Mouse (Mus musculus) kidney, adult 18-20 months (tissue): ENCODE results near the gene Cpne4.

Experiments
- DNase-seq: peaks from one replicate; pipeline ENCODE4 v3.0.0; 2021

The Cpne4 gene

DNA sequence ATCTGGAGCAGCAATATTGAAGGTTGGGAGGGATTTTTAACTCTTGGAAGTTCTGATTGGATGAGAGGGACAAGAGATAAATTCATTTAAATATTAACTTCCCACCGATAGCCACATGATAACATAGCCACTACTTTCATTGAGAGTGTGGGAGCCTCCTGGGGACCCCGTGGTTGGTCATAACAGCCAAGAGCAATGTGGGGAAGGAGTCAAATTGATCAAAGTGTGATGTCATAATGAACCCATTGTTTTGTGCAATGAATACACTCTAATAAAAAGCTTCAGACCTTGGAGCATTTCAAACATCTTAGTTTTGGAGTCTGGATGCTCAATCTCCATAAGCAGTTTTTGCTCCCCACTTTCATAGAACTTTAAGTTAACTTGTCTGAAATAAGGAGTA lies at the start of gene Cpne4:
Gene Cpne4 (plus strand): TSS at position 301 of the 400 bp plus-strand sequence.
- DNase-seq: no peak

DNA sequence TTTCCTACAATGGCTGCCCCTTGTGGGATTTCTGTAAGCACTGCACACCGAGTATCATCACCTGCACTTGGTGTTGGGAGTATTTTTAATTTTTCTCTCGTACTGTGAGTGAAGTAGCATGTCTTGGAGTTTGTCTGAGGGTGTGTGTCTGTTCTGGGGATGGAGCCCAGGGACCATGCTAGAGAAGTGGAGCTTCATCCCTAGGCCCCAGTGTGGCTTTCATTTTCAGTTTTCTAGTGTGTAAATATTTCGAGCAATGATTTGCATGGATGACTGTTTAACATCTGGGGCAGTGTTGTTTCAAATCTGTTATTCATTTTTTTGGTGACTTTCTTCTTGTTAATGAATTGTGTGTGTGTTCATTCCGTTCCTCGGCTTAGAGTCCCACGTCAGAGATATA lies 31.9 kb upstream of the Cpne4 start:
- DNase-seq: no peak

DNA sequence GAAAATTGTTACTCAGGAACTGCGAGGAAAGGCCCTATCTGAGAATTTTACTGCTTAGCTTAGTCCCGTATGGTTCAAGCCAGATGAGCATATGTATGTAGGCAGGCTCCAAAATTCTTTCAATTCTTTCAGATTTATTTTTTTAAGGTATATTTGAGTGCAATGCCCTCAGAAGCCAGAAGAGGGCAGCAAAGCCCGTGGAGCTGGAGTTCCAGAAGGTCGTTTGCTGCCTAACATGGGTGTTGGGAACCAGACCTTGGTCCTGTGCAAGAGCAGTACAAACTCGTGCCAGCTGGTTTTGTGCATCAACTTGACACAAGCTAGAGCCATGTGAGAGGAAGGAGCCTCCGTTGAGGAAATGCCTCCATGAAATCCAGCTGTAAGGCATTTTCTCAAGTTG lies 11.6 kb upstream of the Cpne4 start:
- peak; percentile 6 for DNase-seq

DNA sequence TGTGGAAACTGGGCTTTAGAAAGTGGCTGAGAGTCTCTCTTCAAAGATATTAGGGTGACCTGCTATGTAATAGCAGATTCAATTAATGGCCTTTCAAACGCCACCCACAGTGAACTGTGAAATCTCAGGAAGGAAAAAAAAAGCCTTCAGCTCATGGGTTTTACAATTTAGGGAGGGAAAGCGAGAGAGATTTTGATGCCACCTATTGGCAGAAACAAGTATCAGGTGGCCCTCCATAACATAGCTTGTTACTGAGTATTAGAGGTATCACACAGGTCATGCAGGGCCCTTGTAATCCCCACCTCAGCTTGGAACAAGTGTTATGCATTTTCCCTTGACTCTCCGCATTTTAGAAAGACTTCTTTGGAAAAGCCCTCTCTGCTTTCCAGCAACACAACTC lies 18.7 kb downstream of the Cpne4 start:
- DNase-seq: no peak

DNA sequence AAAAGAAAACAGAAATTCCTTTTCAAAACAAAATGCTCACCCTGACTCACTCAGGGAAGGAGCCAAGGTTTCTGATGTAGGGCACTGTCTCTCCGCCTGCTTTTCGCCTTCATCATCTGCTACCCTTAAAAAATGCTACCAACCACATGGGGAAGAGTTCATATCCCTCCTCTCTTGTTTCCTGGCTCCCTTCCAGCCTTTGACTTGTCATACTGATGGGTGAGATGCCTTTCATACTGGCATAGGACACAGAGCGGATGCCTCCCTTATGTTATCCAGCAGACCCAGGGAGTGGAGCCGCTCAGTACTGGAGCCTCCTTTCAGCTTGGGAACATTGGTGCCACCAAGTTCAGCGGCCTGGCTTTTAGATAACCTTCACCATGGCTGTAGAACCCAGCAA lies 19.4 kb downstream of the Cpne4 start:
- no peak for DNase-seq

DNA sequence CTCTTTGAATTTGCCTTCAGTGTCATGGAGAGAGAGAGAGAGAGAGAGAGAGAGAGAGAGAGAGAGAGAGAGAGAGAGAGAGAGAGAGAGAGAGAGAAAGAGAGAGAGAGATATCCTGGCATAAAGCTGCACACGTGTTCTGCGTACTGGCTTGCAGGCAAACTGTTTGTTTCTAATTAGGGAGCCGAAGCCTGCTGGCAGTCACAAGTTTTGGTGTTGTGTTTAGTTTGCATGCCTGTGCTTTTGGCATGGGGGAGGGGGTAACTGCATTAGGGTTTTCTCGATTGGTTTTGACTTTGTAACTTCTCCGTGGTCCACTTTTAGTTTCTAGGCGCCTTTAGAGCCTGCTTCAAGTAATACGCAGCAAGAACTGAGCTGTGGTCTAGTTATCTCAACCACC lies 20.0 kb downstream of the Cpne4 start:
- DNase-seq: no peak

DNA sequence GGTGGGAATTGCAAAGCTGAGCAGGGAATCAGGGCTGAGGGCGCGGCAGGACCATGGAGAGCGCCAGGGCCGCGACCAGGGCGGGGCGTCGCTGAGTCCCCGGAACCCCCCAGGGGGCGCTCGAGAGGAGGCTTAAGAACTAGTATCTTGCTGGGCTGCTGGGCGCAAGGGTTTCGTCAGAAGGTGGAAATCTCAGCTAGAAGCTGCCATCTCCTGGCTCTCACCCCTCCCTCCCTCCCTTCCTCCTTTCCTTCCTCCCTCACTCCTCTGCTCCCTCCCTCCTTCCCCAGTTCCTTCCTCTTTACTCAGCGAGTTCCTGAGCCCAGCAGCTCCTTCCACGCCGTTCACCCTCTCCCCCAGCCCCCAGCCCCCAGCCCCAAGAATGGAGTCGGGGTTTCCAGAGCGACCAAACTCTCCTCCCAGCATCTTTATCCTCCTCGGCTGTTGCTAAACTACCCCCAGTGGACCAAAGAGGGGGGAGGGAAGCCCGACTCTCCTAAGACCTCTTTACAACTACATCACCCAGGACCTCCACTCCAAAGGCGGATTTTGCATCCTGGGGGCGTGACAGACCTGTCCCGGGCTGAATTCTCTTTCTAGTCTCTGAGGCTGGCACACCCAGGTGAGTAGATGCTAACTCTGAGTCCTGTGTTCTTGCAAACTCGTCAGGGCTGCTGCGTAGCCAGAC lies 22.5 kb downstream of the Cpne4 start:
- DNase-seq: peak; percentile 76

DNA sequence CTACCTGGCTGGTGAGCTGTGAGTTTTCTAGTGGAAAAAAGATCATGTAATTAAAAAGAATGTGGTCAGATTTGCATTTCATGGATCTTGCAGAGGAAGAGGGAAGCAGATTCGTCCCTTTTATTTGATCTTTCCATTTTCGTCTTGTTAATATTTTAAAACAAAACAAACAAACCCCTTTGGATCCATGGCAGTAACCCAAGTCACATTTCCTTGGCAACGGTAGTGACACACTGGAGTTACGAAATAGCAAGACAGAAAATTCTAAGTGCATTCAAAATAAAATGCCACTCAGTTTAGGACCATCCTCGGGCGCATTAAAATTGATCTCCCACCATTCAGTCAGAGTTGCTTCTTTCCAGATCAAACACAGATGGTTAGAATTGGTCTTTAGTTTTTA lies 25.8 kb downstream of the Cpne4 start:
- no peak for DNase-seq

DNA sequence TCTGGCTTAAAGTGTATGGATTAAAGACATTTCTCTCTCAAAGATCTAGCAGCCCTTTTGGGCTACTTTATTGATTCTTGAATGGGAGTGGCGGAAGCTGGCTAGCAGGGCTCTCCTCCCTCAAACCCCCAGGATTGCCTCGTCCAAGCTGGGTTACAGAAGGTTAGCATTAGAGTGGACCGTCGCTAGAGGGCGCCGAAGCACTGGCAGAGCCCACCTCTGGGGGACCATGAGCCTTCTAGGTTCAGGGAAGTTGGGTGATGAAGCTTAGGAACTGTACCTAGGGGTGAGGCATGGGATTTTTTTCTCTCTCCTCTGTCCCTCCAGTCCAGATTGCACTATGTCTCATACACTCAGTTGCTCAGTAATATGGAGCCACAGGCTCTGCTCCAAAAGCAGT lies 27.4 kb downstream of the Cpne4 start:
- peak; percentile 70 for DNase-seq

DNA sequence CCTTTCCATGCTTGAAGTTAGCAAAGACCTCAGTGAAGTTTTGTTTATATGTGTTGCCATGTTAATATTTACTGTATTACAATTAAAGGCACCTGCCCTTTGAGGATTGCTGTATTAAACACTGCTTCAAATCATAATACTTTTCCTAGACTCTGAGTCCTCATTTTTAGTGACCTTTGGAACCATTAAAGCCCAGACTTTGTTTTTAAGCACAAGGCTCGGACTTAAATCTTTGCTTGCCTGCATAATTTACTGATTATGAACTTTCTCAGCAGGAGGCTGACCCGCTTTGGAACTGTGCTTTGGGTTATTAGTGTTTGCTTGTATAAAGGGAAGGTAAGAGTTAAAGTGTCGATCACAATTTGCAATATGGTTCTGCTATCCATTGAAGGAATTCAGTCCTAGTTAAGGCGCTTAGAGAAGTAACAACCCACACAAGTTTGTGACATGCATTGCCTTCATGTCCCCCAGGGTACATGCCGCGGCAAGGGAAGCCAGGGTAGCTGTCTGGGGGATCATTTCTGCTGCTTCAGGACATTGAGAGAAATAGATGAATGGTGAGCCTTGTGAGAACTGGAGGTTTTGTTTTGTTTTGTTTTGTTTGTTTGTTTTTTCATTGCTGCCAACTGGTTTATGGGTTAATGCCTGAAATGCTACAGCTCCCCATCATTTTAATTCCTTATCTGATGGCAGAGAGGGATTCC lies 35.0 kb downstream of the Cpne4 start:
- no peak for DNase-seq

DNA sequence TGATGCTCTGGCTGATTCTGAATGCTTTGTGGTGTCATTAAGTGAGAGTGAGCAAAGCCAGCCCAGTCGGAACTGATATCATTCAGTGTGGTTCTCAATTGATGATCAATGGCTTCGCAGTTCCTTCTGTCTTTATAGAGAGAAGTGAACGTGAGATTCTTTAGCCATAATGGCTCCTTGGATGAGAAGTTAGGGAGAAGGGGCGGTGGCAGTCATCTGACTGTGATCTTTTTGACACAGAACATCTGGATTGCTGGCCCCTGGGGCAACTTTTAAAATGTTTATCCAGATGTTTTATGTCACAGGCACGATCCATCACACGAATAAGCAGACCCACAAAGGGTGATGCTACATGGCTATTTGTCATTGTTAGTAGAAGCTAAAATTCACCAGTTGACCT lies 35.6 kb downstream of the Cpne4 start:
- no peak for DNase-seq

DNA sequence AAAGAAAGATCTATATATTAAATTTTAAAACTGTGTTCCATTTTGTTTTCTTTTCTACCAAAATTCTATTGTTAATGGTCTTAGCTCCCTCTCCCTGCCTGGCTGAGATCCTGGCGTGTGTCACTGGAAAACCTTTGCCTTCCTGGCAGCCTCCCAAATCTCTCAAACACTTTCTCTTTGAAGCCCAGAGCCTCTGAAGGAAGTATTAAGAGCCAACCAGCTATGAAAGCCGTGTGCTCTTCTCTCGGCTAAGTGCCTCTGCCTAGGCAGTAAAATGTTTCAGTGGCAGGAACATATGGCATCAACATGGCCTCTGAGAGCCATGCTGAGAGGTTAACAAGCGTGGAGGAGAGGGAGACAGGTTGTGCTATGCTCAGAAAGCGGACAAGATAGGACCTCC lies 47.5 kb downstream of the Cpne4 start:
- DNase-seq: peak; percentile 53

DNA sequence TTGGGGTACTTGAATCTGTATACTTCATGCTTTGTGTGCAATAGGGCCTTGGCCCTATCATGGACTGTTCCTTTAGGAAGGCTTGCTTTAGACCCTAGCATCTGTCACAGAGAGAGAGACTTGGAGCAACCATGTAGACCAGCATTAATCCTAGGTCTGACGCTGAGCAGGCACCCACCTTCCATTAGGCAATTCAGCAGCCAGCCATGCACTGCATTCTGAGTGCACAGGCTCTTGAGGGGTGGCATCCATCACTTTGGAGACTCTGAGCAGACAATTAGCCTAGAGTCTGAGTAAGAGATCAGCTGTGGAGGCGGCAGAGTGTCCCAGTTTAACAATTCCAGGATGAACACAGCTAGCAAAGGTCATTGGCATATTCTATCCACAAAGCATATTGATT lies 47.9 kb downstream of the Cpne4 start:
- DNase-seq: no peak

DNA sequence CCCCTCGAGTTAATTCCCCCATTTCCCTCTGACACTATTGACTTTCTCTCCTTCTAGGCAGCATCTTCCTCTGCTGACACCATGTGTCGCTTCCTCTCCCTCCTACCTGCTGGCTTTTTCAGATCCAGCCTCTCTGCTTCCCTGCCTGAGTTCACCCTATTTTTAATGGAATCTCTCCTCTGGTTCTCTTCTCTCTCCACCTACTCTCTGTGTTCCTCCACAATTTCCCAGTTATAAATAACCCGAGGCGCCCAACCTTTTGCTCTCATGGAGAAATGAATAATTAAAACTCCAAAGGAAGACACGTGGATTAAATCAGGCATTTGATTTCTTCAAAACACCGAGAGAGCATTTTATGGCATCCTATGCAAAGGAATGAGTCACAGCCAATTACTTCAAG lies 65.4 kb downstream of the Cpne4 start:
- no peak for DNase-seq

DNA sequence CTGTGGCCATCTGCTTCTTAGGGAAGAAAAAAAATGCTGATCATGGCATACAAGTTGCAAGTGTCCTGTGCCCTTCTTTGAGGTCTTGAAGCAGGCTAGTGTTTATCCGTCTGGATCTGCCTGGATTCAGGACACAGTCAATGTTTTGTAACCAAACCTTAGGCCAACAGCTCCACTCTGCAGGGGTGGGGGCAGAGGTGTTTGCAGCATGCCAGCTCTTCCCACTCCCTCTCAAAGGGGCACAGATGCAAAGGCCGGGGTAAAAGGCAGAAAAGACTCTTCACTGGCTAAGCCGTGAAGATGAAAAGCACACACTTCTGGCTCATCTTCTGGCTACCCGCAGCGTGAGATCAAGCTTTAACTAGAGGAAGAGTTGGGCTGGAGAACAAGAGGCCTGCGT lies 69.6 kb downstream of the Cpne4 start:
- DNase-seq: peak; percentile 64

DNA sequence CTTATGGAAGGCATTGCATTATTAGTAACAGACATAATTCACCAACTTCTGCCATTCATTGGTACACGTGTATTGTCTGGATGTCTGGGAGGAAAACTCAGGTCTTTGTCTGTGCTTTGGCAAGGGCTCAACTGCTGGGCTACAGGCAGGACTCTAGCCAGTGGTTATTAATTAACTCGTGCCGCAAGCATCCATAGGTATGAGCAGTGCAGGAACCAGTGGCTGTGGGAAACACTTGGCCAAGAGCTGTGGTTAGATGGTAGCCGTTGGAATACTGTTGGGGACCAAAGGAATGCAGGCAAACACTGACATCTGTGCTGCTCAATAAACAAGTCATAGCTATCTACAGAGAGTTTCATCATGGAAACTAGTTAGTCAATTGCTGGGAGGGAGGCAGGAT lies 76.5 kb downstream of the Cpne4 start:
- DNase-seq: peak; percentile 41

DNA sequence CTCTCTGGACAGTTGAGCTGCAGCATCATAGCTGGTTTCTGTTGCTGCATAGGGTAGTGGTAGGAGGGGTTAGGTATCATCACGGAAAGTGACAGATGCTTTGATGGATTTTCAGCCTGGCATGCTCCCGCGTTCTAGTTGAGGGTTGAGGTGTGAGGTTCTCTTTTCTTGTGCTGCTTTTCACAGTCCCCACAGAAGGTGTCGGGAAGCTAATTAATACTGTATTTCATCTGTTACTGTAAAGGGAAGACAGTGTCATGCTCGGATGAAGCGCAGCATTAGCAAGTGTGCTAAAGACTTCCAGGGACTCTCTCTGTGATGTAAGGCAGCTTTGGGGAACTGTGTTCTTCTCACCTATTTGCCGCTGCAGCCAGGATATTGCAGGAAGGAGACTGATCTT lies 80.7 kb downstream of the Cpne4 start:
- DNase-seq: no peak

DNA sequence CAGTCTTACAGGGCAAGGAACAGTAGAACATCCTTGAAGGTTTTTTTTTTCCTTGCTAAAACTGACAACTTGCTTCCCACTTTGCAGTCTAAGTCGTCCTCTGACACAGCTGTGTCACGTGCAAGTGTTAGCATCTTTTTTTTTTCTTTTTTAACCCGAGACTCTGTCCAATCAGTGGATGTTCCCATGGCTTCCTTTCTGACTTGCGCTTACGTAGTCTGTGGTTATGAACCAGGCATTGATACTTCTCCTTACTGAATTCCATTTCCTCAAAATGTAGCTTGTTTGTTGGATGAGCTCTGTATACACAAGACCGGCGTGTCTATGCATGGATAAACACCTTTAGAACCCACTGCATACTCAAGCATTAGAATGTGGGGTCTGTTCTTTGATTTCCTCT lies 82.2 kb downstream of the Cpne4 start:
- no peak for DNase-seq

DNA sequence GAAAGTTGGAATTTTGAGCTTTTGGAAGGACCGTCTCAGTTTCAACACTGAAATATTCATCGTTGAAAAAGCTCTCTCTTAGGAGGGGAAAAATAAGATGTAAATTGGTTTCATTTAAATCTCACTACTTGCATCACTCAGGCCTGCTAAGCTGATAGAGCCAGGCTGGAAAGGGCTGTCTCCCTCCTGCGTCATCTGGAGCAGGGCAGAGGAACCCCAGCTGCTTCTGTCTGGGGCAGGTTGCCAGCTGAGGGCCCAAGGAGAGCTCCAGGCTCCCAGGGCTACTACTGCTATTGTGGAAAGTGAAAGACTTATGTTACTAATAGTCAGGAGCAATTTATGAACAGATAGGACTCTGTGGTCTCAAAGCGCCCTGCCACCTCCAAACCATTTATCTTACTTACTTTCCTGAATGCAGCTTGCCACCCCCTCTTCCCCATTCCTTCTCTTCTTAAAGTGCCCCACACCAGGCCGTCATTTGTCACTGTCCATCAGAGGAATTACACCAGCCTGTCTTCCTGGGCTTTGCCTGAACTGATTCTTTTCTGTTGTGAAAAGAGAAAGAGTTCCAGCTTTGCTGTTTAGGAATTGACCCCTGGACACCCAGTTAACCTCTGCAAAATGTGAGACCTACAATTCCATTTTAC lies 99.4 kb downstream of the Cpne4 start:
- no peak for DNase-seq

DNA sequence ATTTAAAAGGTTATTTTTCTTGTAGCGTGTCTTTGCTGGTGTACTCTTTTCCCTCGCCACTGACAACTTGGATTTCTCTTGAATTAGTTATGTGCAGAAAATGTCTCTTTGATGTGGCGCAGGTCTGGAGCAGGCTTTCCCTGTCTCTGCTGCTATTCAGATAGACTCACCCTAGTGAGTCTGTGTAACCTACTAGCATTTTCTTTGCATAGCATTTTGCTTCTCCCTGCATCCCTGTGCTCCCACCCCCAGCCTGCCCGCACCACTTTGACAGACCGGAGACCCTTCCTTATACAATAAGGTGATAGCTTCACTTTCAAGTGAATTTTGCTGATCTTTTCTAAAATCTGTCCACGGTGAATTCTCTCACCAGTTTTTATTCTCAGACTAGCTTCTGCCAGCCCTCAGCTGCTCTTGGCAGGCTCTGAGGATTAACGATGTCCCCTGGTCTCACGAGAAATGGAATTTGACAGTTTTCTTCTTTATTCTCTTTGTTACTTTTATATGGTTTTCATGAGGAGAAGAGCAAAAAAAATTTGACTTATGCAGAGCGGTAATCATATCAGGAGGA lies 105.7 kb downstream of the Cpne4 start:
- no peak for DNase-seq

DNA sequence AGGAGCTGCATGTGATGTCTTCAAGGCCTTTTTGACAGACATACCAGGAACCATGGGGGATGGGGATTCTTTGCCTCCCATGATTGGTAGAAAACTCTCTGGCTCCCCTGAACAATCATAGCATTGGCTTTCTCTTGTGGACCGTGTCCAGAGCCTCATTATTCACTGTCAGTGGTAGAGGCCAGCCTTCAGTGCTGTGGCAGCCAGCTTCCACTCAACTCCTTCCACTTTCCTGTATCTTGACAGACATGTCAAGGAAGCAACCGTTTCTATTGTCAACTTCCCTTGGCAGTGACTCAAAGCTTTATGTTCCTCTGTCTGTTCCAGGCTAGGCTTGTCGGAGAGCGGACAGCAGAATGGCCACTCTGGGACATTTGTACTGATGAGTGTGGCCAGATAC lies 112.7 kb downstream of the Cpne4 start:
- no peak for DNase-seq

DNA sequence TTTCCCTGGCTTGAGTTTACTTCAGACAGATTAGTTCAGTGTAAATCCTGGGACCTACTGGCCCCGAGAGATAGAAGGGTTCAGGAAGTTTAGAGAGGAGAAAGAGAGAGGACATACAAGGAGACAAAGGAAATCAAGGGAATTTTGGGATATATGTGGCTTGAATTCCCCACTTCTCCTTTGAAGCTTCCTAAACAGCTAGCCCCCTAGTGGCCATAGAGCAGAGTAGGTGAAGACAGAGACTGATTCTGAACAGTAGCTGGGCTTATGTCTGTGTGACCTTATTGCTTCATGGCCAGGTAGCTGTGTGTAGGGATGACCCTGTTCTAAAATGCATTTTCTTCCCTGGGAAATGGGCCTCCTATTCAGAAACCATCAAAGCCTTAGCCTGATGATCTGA lies 129.6 kb downstream of the Cpne4 start:
- no peak for DNase-seq

DNA sequence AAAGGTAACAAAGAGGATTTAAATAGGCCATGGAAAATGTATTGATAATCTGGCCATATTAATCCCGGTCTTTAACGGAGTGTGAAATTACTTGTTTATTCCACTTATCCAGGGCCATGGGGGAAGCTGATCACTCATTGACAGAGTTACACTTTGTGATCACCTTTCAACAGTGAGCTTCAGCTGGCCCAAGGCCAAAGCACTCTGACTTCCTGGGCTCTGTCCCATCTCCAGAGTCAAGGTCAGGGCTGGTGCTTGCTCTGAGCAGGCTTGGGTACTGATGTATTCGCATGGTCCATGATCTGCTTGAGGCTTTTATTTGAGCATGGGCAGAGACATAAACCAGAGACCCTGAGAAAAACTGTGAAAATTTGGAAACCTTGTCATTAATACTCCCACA lies 131.5 kb downstream of the Cpne4 start:
- DNase-seq: peak; percentile 78

DNA sequence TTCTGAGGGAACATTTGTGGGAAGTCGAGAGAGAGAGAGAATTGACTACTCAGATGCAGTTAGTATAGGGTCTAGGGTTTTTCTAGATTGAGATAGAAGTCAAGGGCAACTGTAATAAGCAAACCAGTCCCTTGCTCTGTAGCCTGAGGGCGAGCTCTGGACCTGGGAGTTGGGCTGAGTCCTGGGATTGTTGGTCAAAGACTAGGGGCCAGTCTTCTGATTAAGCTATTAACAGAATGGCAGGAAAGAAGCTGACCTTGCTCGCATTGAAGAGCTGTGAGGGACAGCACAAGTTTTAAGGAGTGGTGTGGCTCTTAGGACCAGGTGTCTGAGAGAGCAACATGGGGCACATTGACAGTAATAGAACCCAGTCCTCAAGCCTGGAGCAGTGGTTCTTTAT lies 140.0 kb downstream of the Cpne4 start:
- no peak for DNase-seq
